Mouse (Mus musculus) CH12.LX (cell line): ENCODE data around the gene Ywhag. TPM values are rescaled to one million over a fixed set of nuclear protein-coding genes. Genes with fewer than 3 reads are reported as not detected.

Source experiments
- DNase-seq: peaks from one replicate; pipeline ENCODE4 v3.0.0-alpha.2; 2013; ENCODE audit errors: extremely low read depth
- H3K27ac ChIP-seq: 2 replicates; pipeline ENCODE4 v1.5.1; 2012; ENCODE audit warnings: low read depth, mild to moderate bottlenecking, control low read depth, moderate library complexity; ENCODE audit not compliant: insufficient read depth
- H3K27me3 ChIP-seq: replicated peaks from 2 replicates; pipeline ENCODE3; 2012; ENCODE audit warnings: inconsistent platforms
- H3K36me3 ChIP-seq, 2 experiments: replicated peaks in 1 of 2; 2 replicates each; pipeline versions ENCODE3 to v1.6.1; 2012; ENCODE audit warnings: inconsistent platforms in 1 of 2, low read length in 1 of 2, mild to moderate bottlenecking in 1 of 2, mixed read lengths in 1 of 2, moderate library complexity in 1 of 2; ENCODE audit not compliant: control insufficient read depth in 1 of 2, insufficient read depth in 1 of 2
- H3K4me1 ChIP-seq, 2 experiments: 2 replicates each; pipeline ENCODE4 v1.6.1; 2012; ENCODE audit warnings: inconsistent platforms in 1 of 2, moderate library complexity in 1 of 2; ENCODE audit not compliant: insufficient read depth in 2 of 2, control insufficient read depth in 1 of 2
- H3K4me2 ChIP-seq: 2 replicates; pipeline ENCODE4 v1.6.1; 2012; ENCODE audit warnings: low read depth, mild to moderate bottlenecking, control low read depth; ENCODE audit not compliant: poor library complexity, insufficient read depth, severe bottlenecking
- H3K4me3 ChIP-seq, 3 experiments: fragments of 150-350 bp in 1 of 3; sonication (generic) in 1 of 3; replicated peaks in 1 of 3; 2 replicates each; pipeline versions ENCODE3 to v1.5.1; 2011 to 2012; ENCODE audit warnings: low read depth in 2 of 3, low read length in 2 of 3, mild to moderate bottlenecking in 2 of 3, moderate library complexity in 2 of 3, control low read depth in 1 of 3, improper control_type of control experiment in 1 of 3, inconsistent platforms in 1 of 3, mixed read lengths in 1 of 3; ENCODE audit not compliant: poor library complexity in 1 of 3
- H3K79me2 ChIP-seq: replicated peaks from 2 replicates; pipeline ENCODE4 v1.6.1; 2012; ENCODE audit warnings: mild to moderate bottlenecking, moderate library complexity; ENCODE audit not compliant: control insufficient read depth, poor library complexity, insufficient read depth, severe bottlenecking; ENCODE audit errors: extremely low read depth
- H3K9ac ChIP-seq: 2 replicates; pipeline ENCODE4 v1.6.1; 2012; ENCODE audit warnings: low read depth, mild to moderate bottlenecking, control low read depth, moderate library complexity; ENCODE audit not compliant: insufficient read depth
- H3K9me3 ChIP-seq: replicated peaks from 2 replicates; pipeline ENCODE3; 2012; ENCODE audit warnings: low read length, inconsistent platforms, mixed read lengths
- BHLHE40 ChIP-seq: IDR thresholded peaks from 2 replicates; pipeline ENCODE4 v1.6.1; 2011; ENCODE audit warnings: mild to moderate bottlenecking, low read depth, low read length, improper control_type of control experiment
- CHD1 ChIP-seq: IDR thresholded peaks from 2 replicates; pipeline ENCODE4 v1.6.1; 2012; ENCODE audit warnings: low read depth, low read length, improper control_type of control experiment, inconsistent platforms
- CHD2 ChIP-seq: IDR thresholded peaks from 2 replicates; pipeline ENCODE4 v1.6.1; 2011; ENCODE audit warnings: low read length, improper control_type of control experiment
- CTCF ChIP-seq, 2 experiments: IDR thresholded peaks in 1 of 2; conservative IDR thresholded peaks in 1 of 2; 2 replicates each; pipeline ENCODE4 v1.5.1; 2011 to 2012; ENCODE audit warnings: low read depth in 2 of 2, low read length in 2 of 2, improper control_type of control experiment in 1 of 2, inconsistent platforms in 1 of 2, mild to moderate bottlenecking in 1 of 2, moderate library complexity in 1 of 2
- ELF1 ChIP-seq: IDR thresholded peaks from 2 replicates; pipeline ENCODE4 v1.6.1; 2014; ENCODE audit warnings: low read depth, mild to moderate bottlenecking, inconsistent platforms, low read length, improper control_type of control experiment
- EP300 ChIP-seq: IDR thresholded peaks from 2 replicates; pipeline ENCODE4 v1.6.1; 2011; ENCODE audit warnings: low read length, improper control_type of control experiment
- ETS1 ChIP-seq: conservative IDR thresholded peaks from 2 replicates; pipeline ENCODE4 v1.6.1; 2012; ENCODE audit warnings: low read depth, mild to moderate bottlenecking, inconsistent platforms, low read length, improper control_type of control experiment, moderate library complexity
- HCFC1 ChIP-seq: IDR thresholded peaks from 2 replicates; pipeline ENCODE4 v1.6.1; 2012; ENCODE audit warnings: low read depth, mild to moderate bottlenecking, inconsistent platforms, low read length, improper control_type of control experiment
- IRF4 ChIP-seq: IDR thresholded peaks from 2 replicates; pipeline ENCODE4 v1.6.1; 2014; ENCODE audit warnings: low read depth, mild to moderate bottlenecking, inconsistent platforms, low read length, improper control_type of control experiment
- JUN ChIP-seq: IDR thresholded peaks from 2 replicates; pipeline ENCODE4 v1.6.1; 2011; ENCODE audit warnings: low read depth, mild to moderate bottlenecking, low read length, improper control_type of control experiment, moderate library complexity; ENCODE audit not compliant: insufficient read depth
- JUND ChIP-seq: conservative IDR thresholded peaks from 2 replicates; pipeline ENCODE4 v1.6.1; 2011; ENCODE audit warnings: low read depth, low read length, improper control_type of control experiment
- MAFK ChIP-seq: IDR thresholded peaks from 2 replicates; pipeline ENCODE4 v1.6.1; 2011; ENCODE audit warnings: low read length, improper control_type of control experiment; ENCODE audit not compliant: insufficient replicate concordance
- MAX ChIP-seq: IDR thresholded peaks from 2 replicates; pipeline ENCODE4 v1.6.1; 2011; ENCODE audit warnings: low read length, improper control_type of control experiment
- MAZ ChIP-seq: IDR thresholded peaks from 2 replicates; pipeline ENCODE4 v1.6.1; 2012; ENCODE audit warnings: low read depth, mild to moderate bottlenecking, inconsistent platforms, low read length, improper control_type of control experiment, moderate library complexity
- MXI1 ChIP-seq: IDR thresholded peaks from 2 replicates; pipeline ENCODE4 v1.6.1; 2011; ENCODE audit warnings: mild to moderate bottlenecking, low read depth, low read length, improper control_type of control experiment
- MYC ChIP-seq: IDR thresholded peaks from 2 replicates; pipeline ENCODE4 v1.6.1; 2011; ENCODE audit warnings: low read depth, mild to moderate bottlenecking, improper control_type of control experiment, low read length
- POLR2AphosphoS2 ChIP-seq: IDR thresholded peaks from 2 replicates; pipeline ENCODE4 v1.6.1; 2011; ENCODE audit warnings: low read depth, low read length, improper control_type of control experiment
- RAD21 ChIP-seq: IDR thresholded peaks from 2 replicates; pipeline ENCODE4 v1.6.1; 2011; ENCODE audit warnings: low read depth, mild to moderate bottlenecking, low read length, improper control_type of control experiment, moderate library complexity
- SIN3A ChIP-seq: IDR thresholded peaks from 2 replicates; pipeline ENCODE4 v1.6.1; 2012; ENCODE audit warnings: low read length, improper control_type of control experiment, inconsistent platforms
- SMC3 ChIP-seq: IDR thresholded peaks from 2 replicates; pipeline ENCODE4 v1.6.1; 2011; ENCODE audit warnings: low read depth, low read length, improper control_type of control experiment
- TBP ChIP-seq: conservative IDR thresholded peaks from 2 replicates; pipeline ENCODE4 v1.6.1; 2011; ENCODE audit warnings: low read depth, low read length, improper control_type of control experiment
- ZC3H11A ChIP-seq: IDR thresholded peaks from 2 replicates; pipeline ENCODE4 v1.6.1; 2012; ENCODE audit warnings: low read depth, mild to moderate bottlenecking, inconsistent platforms, low read length, improper control_type of control experiment
- ZKSCAN1 ChIP-seq: IDR thresholded peaks from 2 replicates; pipeline ENCODE4 v1.6.1; 2012; ENCODE audit warnings: low read depth, inconsistent platforms, low read length, improper control_type of control experiment, borderline replicate concordance
- ZNF384 ChIP-seq: IDR thresholded peaks from 2 replicates; pipeline ENCODE4 v1.6.1; 2012; ENCODE audit warnings: low read depth, low read length, improper control_type of control experiment, inconsistent platforms
- dilution Hi-C: fragments of 300-500 bp; cut with MboI; formaldehyde crosslinking; loops from 2 replicates; pipeline ENCODE4 v1.14.3; 2020; ENCODE audit warnings: low sequenced_read_pairs; ENCODE audit not compliant: extremely low pct_unique_long_range_greater_than_20kb, extremely low pct_ligation_motif_present
- in situ Hi-C: fragments of 300-500 bp; cut with MboI; formaldehyde crosslinking; loops from 3 replicates; pipeline ENCODE4 v1.14.3; 2019; ENCODE audit warnings: low sequenced_read_pairs, low pct_ligation_motif_present, low pct_unique_long_range_greater_than_20kb, mixed read lengths
- polyA plus RNA-seq: library from polyadenylated mRNA; unstranded; fragments of >175 nt; gene quantifications from 2 replicates; pipeline ENCODE4 v1.2.1, GENCODE M21; 2012; ENCODE audit warnings: low read depth; ENCODE audit not compliant: insufficient read length
- total RNA-seq, 2 experiments: library from RNA; depleted of rRNA; stranded (reverse); fragments of 300-350 nt in 1 of 2; fragments of >200 nt in 1 of 2; gene quantifications; 2 replicates each; pipeline ENCODE4 v1.2.3; 2012 to 2014

Ywhag gene
- total and polyA plus RNA-seq, 3 experiments: 55.3 to 239 (median 77.3) TPM

DNA sequence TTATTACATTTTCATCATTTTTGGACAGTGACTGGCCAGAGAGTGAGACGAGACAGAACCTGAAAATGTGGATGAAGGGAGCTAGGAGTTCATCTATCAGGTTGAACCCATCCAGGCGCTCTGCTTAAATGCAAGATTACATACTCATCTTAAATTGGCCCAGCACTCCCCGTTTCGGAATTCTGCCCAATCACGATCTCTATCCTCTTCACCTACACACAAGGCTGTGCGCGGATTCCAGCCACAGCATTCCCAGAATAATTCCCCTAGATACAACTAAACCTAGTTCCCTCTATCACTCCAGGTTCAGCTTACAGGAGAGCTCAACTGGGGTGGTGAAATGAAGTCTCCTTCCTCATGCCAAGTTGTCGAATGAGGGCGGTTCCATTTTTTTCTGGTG lies 2.9 kb downstream of the Ywhag start:
- TF ChIP-seq ETS1 (no peak), IRF4 (no peak), MXI1 (no peak), ZC3H11A (no peak), TBP (no peak), CHD1 (no peak), MAFK (no peak), RAD21 (no peak), MYC (no peak), MAX (no peak), CTCF (conservative IDR thresholded peaks at IDR 0.05 in 1 of 2, IDR thresholded peaks at IDR 0.05 in 1 of 2; ENCODE audit: low read depth in 2 of 2, low read length in 2 of 2) (no peak), SIN3A (no peak), SMC3 (no peak), ZNF384 (no peak), EP300 (no peak), MAZ (no peak)
- in situ Hi-C loops (no loop called here), dilution Hi-C loops (no loop called here)
- no peaks in the 10 kb centered on the region for H3K9me3 ChIP-seq
- no peak overlapping the region for H3K4me3 ChIP-seq
- H3K9ac ChIP-seq: no peak overlapping the region
- peaks cover 45 to 58% of the 10 kb centered on the region in 2 experiments for H3K36me3 ChIP-seq
- DNase-seq: no peak
- peak overlapping the region; percentile 8; the same call in 1 of the 2 replicates for H3K4me2 ChIP-seq
- peaks cover 5 to 63% of the 10 kb centered on the region in 2 experiments; a peak in 3 of 4 replicates for H3K4me1 ChIP-seq
- no peak overlapping the region for H3K27ac ChIP-seq
- H3K79me2 ChIP-seq: peaks cover 76% of the 10 kb centered on the region
- H3K27me3 ChIP-seq: no peaks in the 10 kb centered on the region

- Histone ChIP-seq H3K27ac (no peak overlapping the region), H3K9ac (no peak overlapping the region), H3K27me3 (no peaks in the 10 kb centered on the region), H3K4me1 (peaks cover 5 to 69% of the 10 kb centered on the region in 2 experiments), H3K9me3 (no peaks in the 10 kb centered on the region), H3K4me3 (no peak overlapping the region), H3K36me3 (peaks cover 56 to 72% of the 10 kb centered on the region in 2 experiments), H3K79me2 (peaks cover 92% of the 10 kb centered on the region), H3K4me2 (no peak overlapping the region)
- in situ Hi-C loops: no loop called here
- dilution Hi-C loops: no loop called here
- no peak for DNase-seq
- TF ChIP-seq ETS1 (no peak), SMC3 (no peak), CHD2 (no peak), MAX (no peak), JUN (no peak), ZKSCAN1 (no peak), HCFC1 (no peak), JUND (no peak), IRF4 (no peak), ELF1 (no peak), POLR2AphosphoS2 (no peak), MYC (no peak), MXI1 (no peak), MAFK (no peak), MAZ (no peak), CTCF (conservative IDR thresholded peaks at IDR 0.05 in 1 of 2, IDR thresholded peaks at IDR 0.05 in 1 of 2; ENCODE audit: low read depth in 2 of 2, low read length in 2 of 2) (no peak), BHLHE40 (no peak)
These were observed 4.6 kb downstream of the Ywhag start for GRCm38 (mm10) chr5:135929685-135930424.
